Mouse (Mus musculus) brown adipose tissue, adult 24 weeks (tissue): ENCODE measurements around the gene Atxn10. TPM values are rescaled to one million over a fixed set of nuclear protein-coding genes. Genes with fewer than 3 reads are reported as not detected.

Source experiments
- H3K27ac ChIP-seq: fragments of 200-500 bp; replicated peaks from 2 replicates; pipeline ENCODE4 v1.5.1; 2012; ENCODE audit warnings: low read depth, mild to moderate bottlenecking, low read length
- H3K4me1 ChIP-seq: fragments of 200-500 bp; 2 replicates; pipeline ENCODE4 v1.6.1; 2012; ENCODE audit warnings: low read length, mixed read lengths; ENCODE audit not compliant: control insufficient read depth, insufficient read depth, insufficient read length
- H3K4me3 ChIP-seq: fragments of 200-500 bp; 2 replicates; pipeline ENCODE4 v1.5.1; 2012; ENCODE audit warnings: low read depth, mild to moderate bottlenecking, low read length, moderate library complexity; ENCODE audit not compliant: insufficient read depth
- polyA plus RNA-seq: library from polyadenylated mRNA; stranded (reverse); fragments of >200 nt; gene quantifications from 2 replicates; pipeline ENCODE4 v1.2.4, GENCODE M21; 2012; ENCODE audit not compliant: missing spikeins, insufficient read depth, insufficient read length

Gene Atxn10
- 45.7 and 47.9 TPM in 2 replicates for polyA plus RNA-seq

DNA sequence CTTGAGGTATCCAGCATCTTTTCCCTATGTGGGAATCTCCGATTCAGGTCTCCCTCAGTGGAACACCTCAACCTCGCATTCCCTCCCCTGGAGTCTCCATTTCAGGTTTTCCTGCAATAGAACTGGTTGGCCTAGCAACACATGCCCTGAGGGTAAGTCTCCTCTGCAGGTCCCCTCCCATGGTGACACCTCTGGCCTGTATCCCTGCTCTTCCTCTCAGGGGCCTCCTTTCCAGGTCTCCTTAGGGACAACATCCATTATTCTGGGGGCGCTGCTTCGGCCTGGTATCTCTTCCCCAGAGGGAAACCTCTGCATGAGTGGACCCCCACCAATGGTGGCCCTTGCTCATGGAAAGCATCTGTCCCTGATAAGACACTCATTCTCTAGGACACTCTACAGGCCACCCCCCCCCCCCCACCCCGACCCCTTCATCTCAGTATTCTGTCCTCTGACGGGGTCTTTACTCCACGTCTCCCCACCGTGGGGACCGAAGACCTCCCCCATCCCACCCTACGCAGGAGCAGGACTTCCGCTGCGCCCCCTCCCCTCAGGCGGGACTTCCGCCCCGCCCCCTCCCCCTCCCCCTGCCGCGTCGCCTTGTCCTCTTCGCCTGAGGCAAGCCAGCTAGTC, at the start of gene Atxn10:
Atxn10 (plus strand) TSS at position 575 of the 630 bp plus-strand sequence.
- peak within 1 kb of the TSS; percentile 93 for H3K4me3 ChIP-seq

DNA sequence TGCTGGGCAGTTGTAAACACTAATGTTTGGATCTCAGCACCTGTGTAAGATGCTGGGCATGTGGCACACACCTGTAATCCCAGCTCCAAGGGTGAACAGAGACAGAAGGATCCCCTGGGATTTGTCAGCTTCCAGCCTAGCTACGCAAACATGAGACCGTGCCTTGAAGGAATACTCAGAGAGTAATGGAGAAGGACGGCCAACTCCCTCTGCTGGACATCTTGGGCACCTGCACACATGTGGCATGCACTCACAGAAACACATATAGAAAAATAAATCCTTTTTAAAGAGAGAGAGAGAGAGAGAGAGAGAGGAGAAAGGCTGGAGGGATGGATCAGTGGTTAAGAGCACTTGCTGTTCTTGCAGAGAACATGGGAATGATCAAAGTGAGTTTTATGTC, 41.4 kb upstream of the Atxn10 start:
- H3K27ac ChIP-seq, result no peak overlapping the region
- no peaks in the 10 kb centered on the region for H3K4me1 ChIP-seq
- no peak overlapping the region for H3K4me3 ChIP-seq

More for the DNA sequence above, at the start of gene Atxn10:
- Histone ChIP-seq H3K27ac (peak within 1 kb of the TSS; percentile 86), H3K4me1 (no peaks in the 10 kb centered on the region)

DNA sequence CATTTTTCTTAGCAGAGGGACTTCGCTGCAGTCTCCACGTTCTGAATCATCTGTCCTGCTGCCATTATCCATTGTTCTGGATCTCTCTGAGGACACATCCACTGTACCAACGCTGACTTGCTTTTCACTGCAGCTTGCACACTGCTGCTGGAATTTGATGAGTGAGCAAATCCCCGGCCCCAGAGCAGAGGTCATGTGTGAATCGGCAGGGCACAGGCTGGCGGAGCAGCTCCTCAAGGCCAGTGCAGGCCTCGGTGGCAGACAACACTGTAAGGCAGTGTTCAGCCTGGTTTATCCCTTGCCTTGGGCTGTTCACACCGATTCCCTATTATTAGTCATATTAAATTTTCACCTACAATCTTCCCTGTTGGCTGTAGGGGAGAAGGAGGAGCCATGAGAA, 40.5 kb upstream of the Atxn10 start:
- Histone ChIP-seq H3K27ac (no peak overlapping the region), H3K4me1 (no peaks in the 10 kb centered on the region)

DNA sequence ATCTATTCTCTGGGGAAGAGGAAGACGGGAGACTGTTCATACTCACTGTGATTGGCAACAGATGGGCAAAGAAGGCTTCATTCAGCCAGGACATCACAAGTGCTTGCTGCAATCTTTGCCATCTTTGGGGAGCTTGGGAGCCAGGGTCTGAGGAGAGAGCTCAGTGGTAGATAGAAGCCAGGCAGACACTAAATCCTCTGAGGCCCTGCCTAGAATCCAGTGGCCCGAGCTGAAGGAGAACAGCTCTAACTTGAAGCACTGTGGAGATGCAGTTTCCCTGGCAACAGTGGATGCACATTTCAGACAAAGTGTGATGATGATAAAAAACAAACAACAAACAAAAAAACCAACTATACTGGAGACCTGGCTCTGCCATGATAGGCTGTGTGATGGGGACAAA, 40.1 kb upstream of the Atxn10 start:
- no peak overlapping the region for H3K4me3 ChIP-seq

More for the DNA sequence above, 40.5 kb upstream of the Atxn10 start:
- no peak overlapping the region for H3K4me3 ChIP-seq

DNA sequence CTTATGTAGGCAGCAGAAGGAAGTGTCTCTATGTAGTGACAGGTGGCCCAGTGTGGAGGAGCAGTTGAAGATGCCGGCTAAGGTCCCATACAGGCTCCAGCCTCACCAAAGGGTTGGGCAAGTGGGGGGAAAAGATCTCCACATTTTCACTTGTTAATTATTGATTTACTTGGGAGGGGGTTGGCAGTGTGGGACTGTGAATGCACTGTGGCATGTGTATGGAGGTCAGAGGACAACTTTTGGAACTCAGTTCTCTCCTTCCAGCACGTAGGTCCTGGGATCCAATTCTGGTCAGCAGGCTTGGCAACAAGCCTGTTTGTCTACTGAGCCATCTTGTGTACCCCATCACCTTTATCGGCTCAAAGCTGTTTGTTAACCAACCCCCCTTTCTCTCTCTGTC, 39.5 kb upstream of the Atxn10 start:
- H3K4me1 ChIP-seq, result no peaks in the 10 kb centered on the region
- no peak overlapping the region for H3K4me3 ChIP-seq
- H3K27ac ChIP-seq, result no peak overlapping the region

More for the DNA sequence above, 40.1 kb upstream of the Atxn10 start:
- H3K27ac ChIP-seq, result no peak overlapping the region
- H3K4me1 ChIP-seq, result no peaks in the 10 kb centered on the region

DNA sequence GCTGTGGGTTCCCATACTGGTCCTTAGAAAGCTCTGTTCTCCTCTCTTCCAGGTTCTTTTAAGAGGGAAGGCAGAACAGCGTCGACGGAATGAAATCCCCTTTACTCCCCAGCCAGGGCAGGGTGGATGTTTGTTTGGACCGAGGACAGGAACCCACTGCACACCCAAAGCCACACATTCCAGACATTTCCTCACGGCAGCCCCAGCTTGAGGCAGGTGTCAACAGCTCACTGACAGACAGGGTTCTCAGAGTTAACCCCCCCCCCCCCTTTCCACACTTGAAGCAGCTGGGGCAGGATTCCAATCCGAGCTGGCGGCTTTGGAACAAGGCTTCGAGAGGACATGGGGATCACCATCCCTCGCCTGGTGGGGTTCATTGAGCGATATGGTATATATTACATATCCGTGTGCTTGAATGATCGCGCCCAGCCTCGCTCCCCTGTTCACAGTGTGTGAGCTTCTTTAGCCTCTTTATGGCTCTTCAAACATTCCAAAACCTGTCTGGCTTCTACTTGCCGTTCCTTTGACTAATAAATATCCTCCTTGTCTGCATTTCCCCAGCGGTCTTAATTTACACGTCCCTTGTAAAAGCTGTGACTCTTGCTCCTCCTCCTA, 37.8 kb upstream of the Atxn10 start:
- no peak overlapping the region for H3K27ac ChIP-seq
- no peaks in the 10 kb centered on the region for H3K4me1 ChIP-seq
- H3K4me3 ChIP-seq, result no peak overlapping the region

DNA sequence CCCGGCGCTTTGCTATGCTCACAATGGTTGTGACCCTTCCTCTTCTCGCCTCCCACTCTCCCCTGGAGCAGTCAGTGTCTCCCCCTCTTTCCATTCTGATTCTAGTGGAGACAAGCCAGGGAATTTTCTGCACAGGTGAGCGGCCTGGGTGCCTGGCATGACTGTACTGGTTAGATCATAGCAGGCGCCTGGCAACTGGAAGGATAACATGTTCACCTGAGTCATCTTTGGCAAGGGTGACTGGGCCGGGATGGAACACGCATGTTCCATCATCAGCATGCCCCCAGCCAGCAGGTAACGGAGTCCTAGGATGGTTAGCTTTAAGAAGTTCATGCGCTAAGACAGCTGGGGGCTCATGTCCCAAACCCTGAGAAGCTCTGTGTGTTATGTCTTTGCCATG, 37.1 kb upstream of the Atxn10 start:
- Histone ChIP-seq H3K27ac (no peak overlapping the region), H3K4me3 (no peak overlapping the region), H3K4me1 (no peaks in the 10 kb centered on the region)

DNA sequence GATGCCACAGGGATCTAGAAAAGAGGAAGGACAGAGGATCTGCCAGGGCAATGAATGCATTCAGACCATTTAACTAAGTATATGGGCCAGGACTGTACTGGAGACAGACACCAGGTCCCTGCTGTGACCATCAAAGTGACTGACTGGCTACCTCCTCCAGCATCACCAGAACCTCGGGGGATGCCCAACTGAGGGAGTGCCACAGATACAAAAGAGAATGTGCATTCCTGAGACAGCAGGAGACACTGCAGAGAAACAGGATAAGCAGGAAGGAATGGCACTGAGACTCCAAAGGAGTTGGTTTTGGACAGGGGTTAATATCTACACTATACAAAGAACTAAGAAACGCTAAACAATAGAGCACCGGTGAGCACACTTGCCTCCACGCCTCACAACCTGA, 32.8 kb upstream of the Atxn10 start:
- no peak overlapping the region for H3K27ac ChIP-seq
- no peaks in the 10 kb centered on the region for H3K4me1 ChIP-seq
- H3K4me3 ChIP-seq, result no peak overlapping the region

DNA sequence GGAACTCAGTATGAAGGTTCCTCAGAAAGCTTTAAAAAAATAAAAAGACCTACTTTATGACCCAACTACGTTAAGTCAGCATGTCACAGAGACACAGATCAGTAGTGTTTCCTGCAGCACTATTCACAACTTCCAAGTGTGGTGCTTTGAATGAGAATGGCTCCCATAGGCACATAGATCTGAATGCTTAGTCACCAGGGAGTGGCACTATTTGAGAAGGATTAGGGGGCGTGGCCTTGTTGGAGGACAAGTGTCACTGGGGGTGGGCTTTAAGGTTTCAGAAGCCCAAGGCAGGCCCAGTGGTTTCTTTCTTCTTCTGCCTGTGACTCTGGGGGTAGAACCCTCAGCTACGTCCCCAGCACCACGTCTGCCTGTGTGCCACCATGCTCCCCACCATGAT, 32.1 kb upstream of the Atxn10 start:
- H3K4me1 ChIP-seq, result no peaks in the 10 kb centered on the region
- H3K27ac ChIP-seq, result no peak overlapping the region
- H3K4me3 ChIP-seq, result no peak overlapping the region

DNA sequence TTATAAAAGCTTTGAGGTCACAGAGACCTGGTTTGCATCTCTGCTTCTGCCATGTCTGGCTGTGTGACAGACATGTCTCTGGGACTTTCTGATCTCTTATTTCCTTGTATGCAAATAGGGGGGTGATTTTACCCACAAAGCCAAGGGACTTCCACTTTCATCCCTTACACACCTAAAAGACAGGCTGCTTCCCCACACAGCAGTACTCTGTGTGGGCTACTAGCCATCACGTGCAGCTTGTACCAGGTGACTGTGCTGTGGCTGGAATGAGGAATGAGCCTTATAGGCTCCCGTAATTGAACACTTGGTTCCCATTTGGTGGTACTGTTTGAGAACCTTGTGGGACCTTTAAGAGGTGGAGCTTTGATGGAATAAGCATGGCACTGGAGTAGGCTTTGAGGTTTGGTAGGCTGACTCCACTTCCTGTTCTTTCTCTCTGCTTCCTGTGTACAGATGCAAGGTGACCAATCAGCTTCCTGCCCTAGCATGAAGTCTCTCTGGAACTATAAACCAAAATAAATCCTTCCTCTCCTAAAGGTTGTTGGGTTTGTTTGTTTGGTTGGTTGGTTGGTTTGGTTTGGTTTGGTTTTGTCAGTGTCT, 28.9 kb upstream of the Atxn10 start:
- H3K4me3 ChIP-seq, result no peak overlapping the region
- no peak overlapping the region for H3K27ac ChIP-seq
- H3K4me1 ChIP-seq, result no peaks in the 10 kb centered on the region

DNA sequence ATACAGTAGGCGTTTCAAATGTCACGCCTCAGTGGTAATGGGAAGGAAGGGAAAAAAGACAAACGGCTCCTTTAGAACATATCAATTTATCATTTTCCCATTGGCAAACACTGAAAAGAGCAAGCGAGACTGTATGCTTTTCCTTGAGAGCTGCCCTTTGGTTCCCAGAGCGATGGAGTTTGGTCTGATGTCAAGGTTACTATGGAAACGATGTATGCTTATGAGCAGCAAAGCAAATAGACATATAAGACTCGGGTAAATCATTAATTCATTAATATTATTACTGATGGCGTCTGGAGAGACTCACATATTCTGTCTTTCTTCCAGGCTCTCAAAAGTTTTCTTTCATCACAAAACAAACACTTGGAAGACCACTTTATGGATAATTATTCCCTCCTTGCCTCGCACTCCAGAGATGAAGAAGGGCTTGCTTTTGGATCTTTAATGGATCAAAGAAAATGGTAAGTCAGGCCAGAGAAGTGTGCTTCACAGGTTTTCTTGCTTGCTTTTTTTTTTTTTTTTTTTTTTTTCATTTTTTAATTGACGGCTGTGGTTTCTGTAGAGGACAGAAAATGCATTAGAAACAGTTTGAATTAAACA, 24.9 kb upstream of the Atxn10 start:
- Histone ChIP-seq H3K4me3 (no peak overlapping the region), H3K4me1 (no peaks in the 10 kb centered on the region), H3K27ac (no peak overlapping the region)

DNA sequence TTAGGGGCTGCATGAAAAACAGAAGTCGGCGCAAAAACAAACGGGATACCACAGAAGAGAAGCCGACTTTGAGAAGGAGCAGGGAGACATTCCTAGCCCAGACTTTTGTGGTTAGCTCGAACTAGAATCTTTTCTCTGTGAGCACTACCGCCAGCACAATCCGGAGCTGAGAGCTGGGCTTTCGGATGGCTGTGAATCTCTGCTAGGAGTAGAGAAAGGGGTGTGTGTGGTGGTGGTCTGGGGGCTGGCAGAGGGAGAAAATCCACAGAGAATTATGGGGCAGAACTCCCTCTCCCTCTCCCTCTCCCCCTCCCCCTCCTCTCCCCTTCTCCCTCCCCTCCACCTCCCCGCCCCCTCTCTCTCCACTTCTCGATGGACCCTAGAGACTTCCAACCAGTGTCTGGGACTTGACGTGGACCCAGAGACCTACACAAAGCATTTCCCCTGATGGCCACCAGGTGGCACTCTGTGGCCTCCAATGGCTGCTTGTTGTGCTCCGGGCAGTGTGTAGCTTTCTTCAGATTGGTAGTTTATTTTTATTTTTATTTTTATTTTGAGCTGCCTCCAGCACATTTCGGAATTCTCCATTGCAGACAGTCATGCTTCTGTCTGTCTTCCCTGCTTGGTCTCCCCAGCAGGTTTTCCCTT, 20.5 kb upstream of the Atxn10 start:
- Histone ChIP-seq H3K4me3 (no peak overlapping the region), H3K27ac (no peak overlapping the region), H3K4me1 (no peaks in the 10 kb centered on the region)

DNA sequence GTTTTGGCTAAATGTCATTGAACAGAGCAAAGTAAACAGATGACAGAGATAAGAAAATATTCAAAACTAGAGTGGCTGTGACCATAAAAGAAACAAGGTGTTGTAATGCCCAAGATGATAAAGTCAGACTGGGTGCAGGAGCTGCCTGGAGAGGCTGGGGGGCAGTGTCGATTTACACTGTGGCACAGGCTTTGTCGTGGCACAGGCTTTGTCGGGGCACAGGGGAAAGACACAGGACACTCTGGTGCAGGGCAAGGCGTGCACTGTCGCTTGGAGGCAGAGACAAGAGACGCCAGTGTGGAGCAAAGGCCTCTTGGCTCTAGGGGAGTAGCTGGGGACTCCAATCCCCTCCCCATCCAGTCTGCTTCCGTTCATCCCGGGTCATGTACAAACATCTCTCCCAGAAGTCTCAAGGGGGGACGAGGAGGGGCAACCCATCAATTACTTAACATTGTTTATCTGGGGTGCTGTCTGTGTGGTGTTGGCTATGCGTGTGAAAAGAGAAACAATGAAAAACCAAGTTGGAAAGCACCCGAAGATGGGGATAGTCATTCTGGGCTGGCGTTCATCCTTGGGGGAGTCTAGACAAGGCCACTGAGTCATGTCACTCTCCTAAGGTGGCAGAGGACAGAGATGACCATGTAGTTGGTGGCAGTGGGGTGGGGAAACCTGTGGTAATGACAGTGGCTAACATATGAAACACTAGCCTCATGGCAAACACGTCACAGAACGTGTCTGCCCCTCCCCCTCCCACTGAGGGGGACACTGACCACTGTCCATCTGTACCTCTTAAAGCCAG, 19.5 kb upstream of the Atxn10 start:
- Histone ChIP-seq H3K27ac (no peak overlapping the region), H3K4me1 (no peaks in the 10 kb centered on the region), H3K4me3 (no peak overlapping the region)

DNA sequence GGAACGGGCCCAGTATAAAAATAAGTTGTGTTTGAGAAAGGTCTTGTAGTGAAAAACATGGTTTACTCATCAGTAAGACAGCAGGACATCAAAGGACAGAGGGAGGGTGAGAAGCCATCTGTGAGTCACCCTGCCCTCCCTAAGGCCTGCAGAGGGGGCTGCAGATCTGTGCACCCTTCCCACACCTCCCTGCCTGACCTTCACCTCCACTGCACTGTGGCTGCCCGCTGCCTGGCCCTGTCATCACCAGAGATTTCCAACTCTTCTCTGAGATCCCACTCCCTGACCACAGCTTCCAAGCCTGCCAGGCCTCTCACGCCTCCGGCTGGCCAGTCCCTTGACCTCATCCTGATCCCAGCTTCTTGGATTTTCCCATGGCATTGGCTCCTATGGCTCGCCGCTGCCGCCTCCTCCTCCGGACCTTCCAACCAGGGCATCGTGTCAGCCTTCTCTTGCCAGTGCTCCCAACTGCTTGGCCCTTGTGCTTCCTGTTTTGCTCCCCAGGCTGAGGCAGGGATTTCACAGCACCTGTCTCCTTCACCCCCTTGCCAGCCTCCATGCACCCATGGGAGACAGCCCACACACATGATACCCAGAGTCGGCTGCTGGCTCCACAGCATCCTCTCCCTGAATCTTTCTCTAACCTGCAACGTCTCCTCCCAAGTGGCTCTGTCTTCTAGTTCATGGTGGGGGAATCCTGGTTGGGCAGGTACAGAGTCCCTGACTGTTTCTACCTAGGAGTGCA, 15.9 kb upstream of the Atxn10 start:
- Histone ChIP-seq H3K4me1 (no peaks in the 10 kb centered on the region), H3K4me3 (no peak overlapping the region), H3K27ac (no peak overlapping the region)
